Mouse (Mus musculus) naive thymus-derived CD4-positive, alpha-beta T cell, adult 2 months (primary cell): ENCODE results near the gene Spata2.

Source experiments
- DNase-seq: peaks from one replicate; pipeline ENCODE4 v3.0.0-alpha.2; 2011; ENCODE audit warnings: low read depth

Gene Spata2

GRCm38 (mm10) chr2:167508569-167508968, 15.9 kb upstream of the Spata2 start:
- no peak for DNase-seq

- no peak for DNase-seq
These were observed 15.2 kb upstream of the Spata2 start for GRCm38 (mm10) chr2:167507719-167508385.

GRCm38 (mm10) chr2:167506546-167507260, 14.0 kb upstream of the Spata2 start:
- no peak for DNase-seq

GRCm38 (mm10) chr2:167505127-167505526, 12.4 kb upstream of the Spata2 start:
- peak; percentile 87 for DNase-seq

GRCm38 (mm10) chr2:167503896-167504349, 11.2 kb upstream of the Spata2 start:
- DNase-seq = peak; percentile 57

- peak; percentile 95 for DNase-seq
These were observed 10.7 kb upstream of the Spata2 start for GRCm38 (mm10) chr2:167503253-167503895.

GRCm38 (mm10) chr2:167502554-167503252, 10.0 kb upstream of the Spata2 start:
- DNase-seq = no peak

- DNase-seq = peak; percentile 86
These were observed 4.6 kb upstream of the Spata2 start for GRCm38 (mm10) chr2:167497272-167497671.

GRCm38 (mm10) chr2:167496437-167496836, 3.8 kb upstream of the Spata2 start:
- DNase-seq = peak; percentile 49

- DNase-seq = no peak
These were observed 654 bp downstream of the Spata2 start, which contains the start of gene Rnf114 for GRCm38 (mm10) chr2:167491757-167492708. Gene Rnf114 (plus strand): TSS chr2:167492645.

GRCm38 (mm10) chr2:167490813-167491525, 1.7 kb downstream of the Spata2 start:
- DNase-seq = no peak

- DNase-seq = no peak
These were observed 4.7 kb downstream of the Spata2 start for GRCm38 (mm10) chr2:167487994-167488393.

GRCm38 (mm10) chr2:167487551-167487950, 5.1 kb downstream of the Spata2 start:
- no peak for DNase-seq

- DNase-seq = no peak
These were observed 6.1 kb downstream of the Spata2 start for GRCm38 (mm10) chr2:167486573-167486972.

- DNase-seq = no peak
These were observed 6.9 kb downstream of the Spata2 start for GRCm38 (mm10) chr2:167485501-167486377.

GRCm38 (mm10) chr2:167484932-167485331, 7.8 kb downstream of the Spata2 start:
- DNase-seq = no peak

GRCm38 (mm10) chr2:167483827-167484410, 8.8 kb downstream of the Spata2 start:
- DNase-seq = no peak

GRCm38 (mm10) chr2:167483081-167483826, 9.4 kb downstream of the Spata2 start:
- DNase-seq = no peak
